Mouse (Mus musculus): ENCODE data around the gene Them4.

DNA sequence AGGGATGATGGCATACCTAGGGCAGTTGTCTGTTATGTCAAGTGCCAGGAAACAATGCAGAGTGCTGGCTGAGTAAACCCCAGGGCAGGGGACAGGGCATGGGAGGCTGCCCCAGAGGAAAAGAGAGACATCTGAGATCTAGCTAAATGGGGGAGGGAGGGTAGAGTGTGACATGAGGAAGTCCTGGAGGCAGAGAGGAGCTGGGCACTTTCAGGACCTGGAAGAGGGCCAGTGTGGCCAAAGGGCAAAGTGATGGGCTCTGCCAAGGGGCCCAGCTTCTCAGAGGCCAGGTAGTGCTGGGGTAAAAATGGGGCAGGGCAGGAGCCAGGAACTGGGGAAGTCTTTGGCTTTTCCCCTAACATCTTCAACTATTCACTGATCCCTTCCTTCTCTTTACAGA, 64.7 kb downstream of the Them4 start:
- TF ChIP-seq POLR2A (IDR thresholded peaks at IDR 0.05; ENCODE audit: control insufficient read depth in 1 of 2, insufficient read depth in 1 of 2, low read depth in 1 of 2, low read length in 2 of 2, poor library complexity in 1 of 2) (no peak), USF1 (IDR thresholded peaks at IDR 0.05; ENCODE audit: low read depth, low read length) (no peak), CTCF (IDR thresholded peaks at IDR 0.05 in 2 of 3, conservative IDR thresholded peaks at IDR 0.05 in 1 of 3; ENCODE audit: control insufficient read depth in 1 of 3, insufficient read depth in 1 of 3, low read depth in 2 of 3, low read length in 3 of 3, poor library complexity in 1 of 3, severe bottlenecking in 1 of 3) (no peak), GATA1 (IDR thresholded peaks at IDR 0.05; ENCODE audit: low read depth, low read length) (no peak), POLR2AphosphoS2 (IDR thresholded peaks at IDR 0.05; ENCODE audit: low read length) (no peak), GABPA (IDR thresholded peaks at IDR 0.05; ENCODE audit: low read depth, low read length) (no peak)

Measured in MEL (cell line).